Mouse (Mus musculus) lung, postnatal 14 days (tissue): ENCODE data around the gene Nkapl.
"Not testable (repeated sequence)": the region's sequence is repeated elsewhere in the genome, so short reads cannot be mapped to it uniquely, and the experiment has no call there.

Source experiments
- DNase-seq: peaks from one replicate; pipeline ENCODE4 v3.0.0; 2021

Nkapl gene

DNA sequence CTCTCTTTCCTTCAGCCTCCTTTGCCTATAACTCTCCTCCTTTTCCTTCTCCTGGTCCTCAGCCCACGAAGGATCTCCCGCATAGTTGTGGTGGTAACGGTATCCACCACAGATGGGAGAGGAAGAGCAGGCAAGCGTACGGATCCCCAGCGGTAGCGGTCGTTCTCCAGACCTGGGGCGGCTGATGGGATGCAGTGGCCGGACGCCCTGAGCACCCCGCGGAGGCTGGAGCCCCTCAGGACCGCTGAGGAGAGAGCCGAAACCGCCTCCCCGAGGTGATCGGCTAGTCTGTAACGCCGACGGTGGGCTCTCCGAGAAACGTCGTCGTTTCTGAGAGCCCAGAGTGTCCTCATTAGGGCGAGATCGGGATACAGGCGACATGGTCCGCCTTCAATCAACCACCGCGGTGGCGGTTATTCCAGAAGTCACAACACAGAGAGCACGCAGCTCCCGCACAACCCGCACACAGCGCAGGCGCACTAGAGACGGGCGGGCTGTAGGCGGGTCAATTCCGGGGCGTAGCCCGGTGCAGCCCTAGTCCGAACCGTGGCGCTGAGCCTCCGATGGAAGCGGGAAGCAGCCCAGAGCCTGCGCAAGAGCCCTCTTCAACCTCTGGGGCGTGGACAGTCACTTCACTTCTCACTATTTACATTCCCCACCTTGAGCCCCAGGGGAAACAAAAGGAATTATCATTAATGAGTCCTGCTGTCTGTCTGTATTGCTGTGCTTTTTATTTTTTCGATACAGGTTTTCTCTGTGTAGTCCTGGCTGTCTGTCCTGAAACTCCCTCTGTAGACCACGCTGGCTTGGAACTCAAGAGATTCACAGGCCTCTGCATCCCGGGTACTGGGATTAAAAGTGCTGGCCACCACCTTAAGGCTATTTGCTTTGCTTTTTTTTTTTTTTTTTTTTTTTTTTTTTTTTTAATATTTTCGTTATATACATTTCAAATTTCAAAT is at the start of gene Nkapl:
TSS of gene Nkapl (minus strand) at position 449 of the 959 bp plus-strand sequence.
- DNase-seq, result peak; percentile 82

DNA sequence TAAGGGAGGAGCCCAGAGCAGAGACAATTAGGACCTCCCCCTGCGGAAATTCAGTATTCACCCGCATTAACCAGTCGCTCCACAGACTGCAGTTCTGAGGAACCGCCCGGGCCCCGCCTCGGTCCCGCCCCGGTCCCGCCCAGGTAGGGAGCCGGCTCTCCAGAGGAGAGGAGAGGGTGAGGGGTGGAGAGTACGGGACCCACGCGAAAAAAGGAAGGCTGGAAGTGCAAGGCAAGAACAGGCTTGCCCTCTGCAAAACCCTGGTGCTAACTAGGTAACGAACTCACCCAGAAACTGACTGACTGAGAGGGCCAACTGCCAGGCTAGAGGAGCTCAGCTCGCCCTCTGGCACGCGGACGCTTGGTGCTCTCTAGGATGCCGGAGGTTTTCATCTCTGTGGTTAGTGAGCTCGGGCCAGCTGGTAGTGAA is 37.9 kb upstream of the Nkapl start:
- DNase-seq, result peak; percentile 79

DNA sequence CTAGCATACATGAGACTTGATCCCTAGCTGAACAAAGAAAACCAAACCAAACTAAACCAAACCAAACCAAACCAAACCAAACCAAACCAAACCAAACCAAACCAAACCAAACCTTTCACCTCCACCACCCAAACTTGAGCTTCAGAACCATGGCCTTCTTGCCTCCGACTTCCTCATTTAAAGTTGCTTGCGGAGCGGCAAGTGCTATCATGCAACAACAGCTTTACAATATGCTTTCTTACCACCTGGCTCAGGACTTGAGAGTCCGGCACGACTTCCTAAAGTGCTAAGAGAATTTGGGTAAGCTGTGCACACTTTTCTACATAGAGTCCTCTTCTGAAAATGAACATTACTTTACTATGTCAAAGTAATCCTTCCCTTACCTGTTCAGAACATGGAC is 34.0 kb upstream of the Nkapl start:
- no peak for DNase-seq

DNA sequence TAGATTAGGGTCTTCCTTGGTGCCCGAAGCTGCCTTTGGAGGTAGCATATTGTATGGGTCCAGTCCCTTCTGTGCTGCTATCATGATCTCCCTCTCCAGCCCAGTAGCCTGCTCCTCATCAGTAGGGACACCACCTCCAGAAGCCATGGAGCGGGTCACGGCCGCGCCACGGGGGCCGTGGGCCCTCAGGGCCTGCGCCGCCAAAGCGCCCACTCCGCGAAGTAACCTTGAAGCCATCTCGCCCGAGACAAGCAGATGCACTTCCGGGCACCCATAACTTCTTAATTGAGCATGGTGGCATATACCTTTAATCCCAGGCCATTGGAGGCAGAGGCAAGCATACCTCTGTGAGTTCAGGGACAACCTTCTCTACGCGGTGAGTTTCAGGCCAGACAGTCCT is 32.9 kb upstream of the Nkapl start, which contains the start of gene Gm11273:
TSS of gene Gm11273 (minus strand) at position 237 of the 400 bp plus-strand sequence.
- not testable (repeated sequence) for DNase-seq

DNA sequence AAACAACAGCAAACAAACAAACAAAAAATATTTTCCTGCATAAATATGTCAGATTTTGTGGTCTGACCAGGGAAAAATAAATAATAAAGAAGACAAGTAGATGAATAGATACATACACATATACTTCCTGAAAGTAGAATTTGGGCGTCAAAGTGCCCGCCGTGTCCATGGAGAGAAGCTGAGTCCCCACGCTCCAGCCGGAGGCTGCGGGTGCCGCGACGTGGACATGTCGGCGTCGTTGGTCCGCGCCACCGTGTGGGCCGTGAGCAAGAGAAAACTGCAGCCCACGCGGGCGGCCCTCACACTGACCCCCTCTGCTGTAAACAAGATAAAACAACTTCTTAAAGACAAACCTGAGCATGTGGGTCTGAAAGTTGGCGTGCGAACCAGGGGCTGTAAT is 26.8 kb upstream of the Nkapl start, which contains the start of gene AK157302:
TSS of gene AK157302 (plus strand) at position 144 of the 400 bp plus-strand sequence.
- DNase-seq, result no peak

DNA sequence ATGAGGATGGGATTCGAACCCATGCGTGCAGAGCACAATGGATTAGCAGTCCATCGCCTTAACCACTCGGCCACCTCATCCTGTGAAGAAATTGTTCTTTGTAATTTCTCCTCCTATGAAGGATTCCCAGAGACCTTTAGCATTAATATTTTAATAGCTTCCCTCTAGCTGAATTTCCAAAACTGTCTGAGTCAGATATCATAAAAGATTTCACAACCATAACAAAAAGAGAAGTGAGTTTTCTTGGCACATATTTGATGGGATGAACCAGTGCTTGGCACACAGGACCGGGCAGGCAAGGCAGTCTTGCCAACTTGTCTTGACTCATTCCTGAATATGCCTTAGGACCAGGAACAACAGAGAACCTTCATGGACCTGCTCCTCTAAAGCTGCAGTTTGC is 24.5 kb upstream of the Nkapl start:
- DNase-seq, result no peak

DNA sequence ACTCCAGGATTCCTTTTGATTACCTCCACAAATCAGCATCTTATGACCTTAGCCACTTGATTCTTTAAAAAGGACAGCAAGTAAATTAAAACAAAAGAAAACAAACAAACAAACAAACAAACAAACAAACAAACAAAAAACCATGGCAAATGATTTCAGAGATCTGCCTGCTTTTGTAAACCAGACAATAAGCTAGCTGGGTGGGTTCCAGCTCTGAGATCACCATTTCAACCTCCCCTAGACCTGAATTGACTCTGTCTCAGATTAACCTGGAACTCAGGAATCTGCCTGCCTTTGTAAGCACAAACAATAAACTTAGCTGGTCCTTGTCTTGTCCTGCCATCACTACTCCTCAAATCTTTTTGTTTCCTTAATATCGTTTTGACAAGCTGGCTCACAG is 18.6 kb upstream of the Nkapl start:
- no peak for DNase-seq

DNA sequence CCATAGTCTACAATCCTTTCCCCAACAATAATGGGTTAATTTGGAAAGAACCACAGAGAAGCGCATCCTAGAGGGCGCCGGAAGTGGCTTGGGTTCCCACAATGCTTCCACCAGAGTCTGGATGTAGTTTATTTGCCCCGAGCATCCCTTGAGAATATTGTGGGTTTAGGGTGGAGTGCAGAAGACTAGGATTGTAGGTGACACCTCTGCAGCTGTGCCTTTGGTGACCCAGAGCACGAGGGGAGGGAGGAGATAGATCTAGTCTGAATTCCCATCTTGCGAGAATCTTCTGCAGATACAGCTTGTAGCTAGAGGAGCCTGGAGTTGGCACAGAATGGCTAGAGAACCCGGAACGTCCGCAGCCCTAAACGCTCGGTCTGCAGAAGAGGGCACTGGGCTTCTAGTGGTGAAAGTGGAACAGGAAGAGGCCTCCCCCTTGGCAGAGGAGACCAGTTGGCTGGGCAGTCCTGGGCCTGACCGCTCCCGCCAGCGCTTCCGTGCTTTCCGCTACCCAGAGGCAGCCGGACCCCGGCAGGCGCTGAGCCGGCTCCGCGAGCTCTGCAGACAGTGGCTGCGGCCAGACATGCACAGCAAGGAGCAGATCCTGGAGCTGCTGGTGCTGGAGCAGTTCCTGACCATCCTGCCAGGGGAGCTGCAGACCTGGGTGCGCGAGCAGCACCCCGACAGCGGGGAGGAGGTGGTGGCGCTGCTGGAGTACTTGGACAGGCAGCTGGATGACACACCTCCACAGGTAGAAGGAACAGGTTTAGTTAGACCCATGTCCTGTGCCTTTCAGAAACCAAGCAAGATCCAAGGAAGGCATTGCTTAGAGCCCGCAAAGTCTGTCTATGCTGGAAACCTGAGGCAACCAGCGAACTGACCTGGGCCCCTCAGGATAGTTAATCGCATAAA is 10.7 kb upstream of the Nkapl start, which contains the start of the genes Zkscan4 and Gm10065:
TSS of gene Zkscan4 (plus strand) at position 149 of the 912 bp plus-strand sequence.
TSS of gene Gm10065 (minus strand) at position 683 of the 912 bp plus-strand sequence.
- DNase-seq, result peak; percentile 67

DNA sequence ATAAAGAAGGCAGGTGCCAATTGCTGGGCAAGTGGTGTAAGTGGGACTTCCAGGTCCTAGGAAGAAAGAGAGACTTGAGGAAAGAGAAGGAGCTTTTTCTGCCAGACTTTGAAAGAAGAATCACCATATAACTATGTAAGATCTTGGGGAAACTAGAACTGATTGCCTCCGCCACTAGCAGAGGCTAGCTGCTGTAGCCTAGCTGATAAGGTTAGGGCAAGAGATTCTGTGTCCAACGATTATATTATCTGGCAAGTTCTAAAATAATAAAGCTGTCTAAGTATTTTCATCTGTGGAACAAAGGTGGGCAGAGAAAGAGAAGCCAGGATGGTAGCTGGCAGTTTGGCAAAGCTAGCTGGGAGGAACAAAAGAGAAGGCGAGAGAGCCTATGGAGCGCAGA is 4.1 kb upstream of the Nkapl start:
- no peak for DNase-seq

DNA sequence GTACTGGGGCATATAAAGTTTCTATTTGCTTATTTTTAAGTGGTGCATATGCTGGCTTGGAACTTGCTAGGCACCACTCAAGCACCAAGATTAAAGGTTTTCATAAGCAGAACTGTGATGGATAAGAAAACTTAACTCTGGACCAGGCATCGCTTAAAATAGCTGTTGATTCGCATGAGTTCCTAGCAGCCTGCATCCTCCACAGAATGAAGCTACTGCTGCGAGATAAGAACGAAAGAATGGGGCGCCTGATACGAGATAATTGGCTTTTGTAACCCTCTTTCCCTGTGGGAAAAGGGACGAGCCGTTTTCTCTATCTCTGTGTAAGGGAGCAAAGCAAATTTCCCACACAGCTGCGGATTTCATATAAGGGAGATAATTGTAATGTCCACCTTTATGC is 788 bp upstream of the Nkapl start:
- no peak for DNase-seq

DNA sequence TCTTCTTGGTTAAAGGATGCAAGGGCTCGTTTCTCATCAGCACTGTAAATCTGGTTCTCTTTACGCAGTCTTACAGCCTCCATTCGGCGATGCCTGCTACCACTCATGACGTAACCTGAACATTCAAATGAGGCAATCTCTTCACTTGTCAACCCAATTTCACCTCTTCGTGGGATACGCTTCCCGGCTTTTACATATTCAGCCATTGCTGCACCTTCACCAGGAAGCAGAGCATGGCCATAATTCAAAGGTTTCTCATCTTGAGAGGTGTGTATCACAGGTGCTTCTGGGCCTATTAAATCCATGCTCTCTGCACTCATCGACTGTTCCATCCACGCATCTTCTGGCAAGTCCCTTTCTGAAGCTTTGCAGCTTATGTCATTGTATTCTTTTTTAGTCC is 973 bp downstream of the Nkapl start:
- DNase-seq, result no peak

DNA sequence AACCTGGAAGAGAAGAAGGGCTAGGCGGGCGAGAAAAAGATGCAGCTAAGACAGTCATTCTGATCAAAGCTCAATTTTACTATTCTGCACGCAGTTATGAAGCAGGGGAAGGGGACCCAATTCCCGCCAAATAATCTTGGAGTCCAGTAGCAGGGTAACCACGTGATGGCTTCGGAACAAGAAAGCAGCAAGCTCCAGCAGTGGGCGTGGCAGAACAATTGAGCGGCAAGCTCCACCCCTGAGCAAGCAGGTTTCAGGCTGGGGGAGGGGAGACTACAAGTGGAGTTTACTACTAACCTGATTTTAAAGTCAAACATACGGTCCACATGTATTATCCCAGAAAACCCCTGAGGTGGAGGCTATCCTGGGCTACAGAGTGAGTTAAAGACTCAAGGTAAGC is 5.8 kb downstream of the Nkapl start:
- DNase-seq, result not testable (repeated sequence)

DNA sequence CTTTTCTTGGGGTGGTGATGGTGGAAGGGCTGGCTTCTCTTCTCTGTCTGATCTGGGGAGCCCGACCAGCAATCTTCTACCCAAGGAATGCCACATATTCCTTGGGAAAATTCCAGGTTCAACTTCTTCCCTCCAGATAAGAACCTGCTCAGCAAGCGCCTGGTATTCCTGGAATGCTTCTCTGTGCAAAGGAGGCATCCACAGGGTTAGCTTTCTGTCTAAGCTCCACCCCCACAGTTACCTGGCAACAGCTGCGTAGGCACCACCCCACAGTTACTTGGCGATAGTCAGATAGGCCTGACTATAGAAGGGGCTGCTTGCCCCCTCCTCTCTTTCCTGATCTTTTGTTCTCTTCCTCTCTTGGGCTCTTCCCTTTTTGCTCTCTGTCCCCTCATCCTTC is 12.0 kb downstream of the Nkapl start:
- peak; percentile 37 for DNase-seq

DNA sequence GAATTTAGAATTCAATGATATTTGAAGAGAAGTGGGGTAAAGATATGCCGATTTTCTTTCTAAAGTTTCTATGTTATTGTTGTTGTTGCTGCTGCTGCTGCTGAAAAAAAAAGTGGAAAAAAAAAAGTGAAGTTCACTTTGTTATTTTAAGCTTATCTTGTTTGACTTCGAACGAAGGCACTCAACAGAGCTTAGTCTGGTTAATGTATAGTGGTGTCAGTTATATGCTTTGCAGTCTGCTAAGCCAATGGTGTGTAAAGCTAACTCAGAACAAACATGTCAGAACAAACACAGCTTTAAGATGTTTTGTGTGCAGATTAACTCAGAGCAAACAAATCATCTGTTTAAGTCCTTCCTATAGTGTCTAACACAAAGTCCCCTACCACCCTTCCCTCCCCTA is 14.2 kb downstream of the Nkapl start:
- no peak for DNase-seq

DNA sequence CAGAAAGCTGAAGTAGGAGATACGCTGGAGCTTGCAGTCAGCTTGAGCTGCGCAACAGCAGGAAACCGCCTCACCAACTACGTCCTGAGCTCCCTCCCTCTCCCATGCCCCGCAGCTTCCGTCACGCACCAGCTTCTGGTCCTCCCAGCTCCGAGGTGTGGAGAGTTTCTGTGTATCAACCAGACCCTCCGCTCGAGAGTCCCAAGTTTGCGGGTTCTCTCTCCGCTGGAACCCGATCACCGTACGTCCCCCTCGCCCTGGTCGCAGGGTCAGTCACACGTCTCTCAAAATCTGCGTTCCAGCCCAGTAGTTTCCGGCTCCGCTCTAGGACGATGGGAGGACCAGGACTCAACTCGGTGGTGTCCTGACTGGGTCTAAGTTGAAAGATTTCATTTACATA is 14.9 kb downstream of the Nkapl start, which contains the start of gene Zscan26:
TSS of gene Zscan26 (minus strand) at position 282 of the 400 bp plus-strand sequence.
- DNase-seq, result peak; percentile 80

DNA sequence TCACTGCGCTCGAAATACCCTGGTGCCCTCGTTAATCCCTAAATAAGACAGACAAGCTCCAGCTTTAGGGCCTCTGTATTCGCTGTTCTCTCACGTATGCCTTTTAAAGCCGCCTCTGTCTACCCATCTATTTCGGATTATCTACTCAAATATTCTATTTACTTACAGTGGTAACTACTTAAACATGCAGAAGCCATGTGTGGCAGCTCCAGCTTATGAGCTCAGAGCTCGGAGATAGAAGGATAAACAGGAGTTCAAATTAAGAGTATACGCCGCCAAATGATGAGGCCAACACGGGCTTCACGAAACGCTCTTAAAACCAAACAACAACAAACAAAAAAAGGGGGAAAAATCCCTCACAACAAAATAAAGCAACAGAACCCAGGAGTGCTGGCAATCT is 15.3 kb downstream of the Nkapl start:
- no peak for DNase-seq

DNA sequence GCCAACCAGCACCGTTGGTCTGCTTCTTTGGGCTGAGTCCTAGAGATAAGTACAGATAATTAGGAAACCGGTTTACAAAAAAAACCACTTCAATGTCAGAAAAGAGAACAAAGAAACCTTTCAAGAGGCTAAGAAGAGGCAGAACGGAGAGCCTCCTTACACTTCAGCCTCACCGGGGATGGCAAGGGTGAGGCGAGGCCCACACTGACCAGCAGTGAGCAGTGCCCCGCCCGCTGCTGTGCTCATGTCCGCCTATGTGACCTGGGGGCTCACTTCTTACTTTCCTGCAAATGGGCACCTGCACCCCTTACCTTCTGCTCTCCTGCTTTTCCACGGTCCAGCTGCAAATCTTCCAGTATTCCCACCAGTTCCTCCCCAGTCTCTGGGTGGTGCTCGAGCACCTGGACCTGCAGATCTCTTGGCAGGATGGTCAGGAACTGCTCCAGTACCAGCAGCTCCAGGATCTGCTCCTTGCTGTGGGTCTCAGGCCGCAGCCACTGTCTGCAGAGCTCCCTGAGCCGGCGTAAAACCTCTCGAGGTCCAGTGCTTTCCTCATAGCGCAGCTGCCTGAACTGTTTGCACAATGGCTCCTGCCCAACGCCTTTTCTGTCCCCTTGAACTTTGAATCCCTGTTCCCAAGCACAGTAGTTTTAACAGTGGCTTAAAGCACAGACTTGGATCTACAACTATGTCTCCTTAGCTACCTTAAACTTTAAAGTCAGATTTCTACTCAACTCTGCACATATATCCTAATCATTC is 20.3 kb downstream of the Nkapl start:
- DNase-seq, result peak; percentile 26

DNA sequence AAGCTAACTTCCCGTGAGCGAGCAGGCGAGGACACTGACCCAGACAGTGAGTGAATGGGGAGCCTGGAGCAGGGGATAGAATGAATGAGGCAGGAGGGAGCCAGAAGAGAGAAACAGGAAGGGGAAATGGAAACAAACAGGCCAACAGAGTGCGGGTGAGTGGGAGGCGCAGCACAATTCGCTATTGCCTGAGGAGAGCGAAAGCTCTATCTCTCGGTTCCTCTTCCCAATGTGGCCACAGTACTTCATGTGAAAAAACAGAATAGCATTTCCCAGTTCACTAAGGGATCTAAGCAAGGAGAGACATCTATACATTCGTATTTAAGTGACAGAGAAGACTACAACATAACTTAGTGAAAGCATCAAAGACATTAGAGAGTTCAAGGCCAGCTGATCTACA is 21.5 kb downstream of the Nkapl start:
- no peak for DNase-seq

DNA sequence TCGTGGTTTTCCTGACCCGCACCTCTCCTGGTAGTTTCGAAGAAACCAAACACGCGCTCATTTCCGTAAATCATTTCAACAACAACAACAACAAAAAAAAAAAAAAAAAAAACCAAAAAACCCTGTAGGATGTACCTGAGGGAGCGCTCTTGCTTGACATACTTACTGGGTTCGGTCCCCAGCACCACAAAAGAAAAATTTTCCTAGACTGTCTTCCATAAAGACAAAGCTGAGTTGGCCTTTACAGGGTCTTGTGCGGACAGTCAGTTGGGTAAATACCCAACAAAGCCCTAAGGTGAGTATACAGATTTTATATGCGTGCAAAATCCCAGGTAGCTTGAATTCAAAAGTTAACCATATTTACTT is 27.1 kb downstream of the Nkapl start:
- no peak for DNase-seq

DNA sequence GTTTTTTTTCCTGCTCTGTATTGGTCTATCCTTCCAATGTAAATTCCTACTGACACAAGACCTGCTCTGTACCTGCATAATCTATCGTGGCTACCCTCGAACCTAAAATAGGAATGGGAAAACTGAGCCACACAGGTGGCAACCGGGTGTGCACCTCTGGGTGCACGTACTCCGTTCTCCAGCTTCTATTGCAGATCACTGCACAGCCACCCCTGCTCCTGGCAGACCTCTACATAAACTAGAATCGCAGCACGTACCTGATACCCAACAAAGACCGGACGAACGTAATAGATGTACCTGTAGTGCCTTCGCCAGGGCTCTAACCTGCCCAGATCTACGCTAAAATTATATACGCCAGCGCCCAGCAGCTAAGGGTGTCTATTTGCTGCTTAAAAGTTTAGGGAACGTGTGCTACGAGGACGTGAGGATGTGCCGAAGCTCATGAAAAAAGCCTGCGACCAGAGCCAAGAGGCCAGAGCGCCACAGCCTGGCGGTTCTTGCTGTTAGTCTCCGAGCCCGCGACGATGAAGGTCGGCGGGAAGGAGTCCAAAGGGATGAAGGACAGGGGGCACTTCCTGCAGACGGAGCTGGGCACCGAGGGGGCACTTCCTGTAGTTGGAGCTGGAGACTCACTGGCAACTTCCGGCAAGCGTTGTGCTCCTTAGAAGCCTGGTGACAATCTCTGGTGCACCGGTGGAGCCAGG is 27.7 kb downstream of the Nkapl start, which contains the start of gene Pgbd1:
TSS of gene Pgbd1 (minus strand) at position 556 of the 704 bp plus-strand sequence.
- peak; percentile 57 for DNase-seq

DNA sequence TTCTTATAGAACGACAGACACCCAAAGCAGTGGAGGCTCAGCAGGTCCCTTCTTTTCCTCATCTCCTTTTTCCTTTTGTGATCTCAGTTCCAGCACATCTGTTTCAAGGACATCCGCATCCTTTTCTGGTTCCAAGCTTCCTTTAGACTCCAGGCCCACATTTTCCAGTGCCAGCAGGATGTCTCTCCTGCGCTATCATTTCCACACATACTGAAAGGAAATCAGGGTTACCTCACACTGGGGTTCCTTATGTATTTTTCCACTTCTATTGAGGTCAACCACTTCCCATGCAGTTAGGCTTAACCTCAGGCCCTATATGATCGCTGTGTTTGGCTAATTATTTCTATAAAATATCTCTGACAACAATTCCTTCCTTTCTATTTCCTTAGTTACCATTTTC is 32.8 kb downstream of the Nkapl start:
- DNase-seq, result no peak

DNA sequence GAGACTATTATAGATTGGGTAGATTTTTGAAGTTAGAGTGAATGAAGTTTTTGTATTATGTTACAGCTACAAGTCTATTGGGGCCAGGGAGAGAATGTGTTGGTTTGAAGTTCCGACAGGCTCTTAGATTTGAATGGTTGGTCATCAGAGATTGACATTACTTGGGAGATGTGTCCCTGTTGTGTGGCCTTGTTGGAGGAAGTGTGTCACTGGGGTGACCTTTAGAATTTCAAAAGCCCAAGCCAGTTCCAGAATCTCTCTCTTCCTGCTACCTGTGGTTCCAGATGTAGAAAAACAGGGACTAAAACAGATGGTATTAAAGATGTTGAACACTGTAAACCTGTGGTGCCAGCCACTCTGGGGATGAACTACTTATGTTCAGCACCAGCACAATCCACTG is 40.7 kb downstream of the Nkapl start:
- DNase-seq, result no peak
